Mouse (Mus musculus): ENCODE measurements around the gene Rasgef1b. TPM values are rescaled to one million over a fixed set of nuclear protein-coding genes. Genes with fewer than 3 reads are reported as not detected.

Rasgef1b gene
- total and polyA plus RNA-seq, 3 experiments, result 0.17 to 0.26 (median 0.21) TPM

GRCm38 (mm10) chr5:99370636-99371035 lies 358.2 kb downstream of the Rasgef1b start:
- no peak for TF ChIP-seq TCF12 (IDR thresholded peaks at IDR 0.05; ENCODE audit: low read depth, low read length)
- no peak for TF ChIP-seq SIN3A (IDR thresholded peaks at IDR 0.05; ENCODE audit: low read length)
- TF ChIP-seq MEF2A (IDR thresholded peaks at IDR 0.05; ENCODE audit: borderline replicate concordance, low read depth, low read length), result no peak
- TF ChIP-seq ZNF384 (IDR thresholded peaks at IDR 0.05; ENCODE audit: low read depth, low read length), result no peak
- TF ChIP-seq KAT2A (IDR thresholded peaks at IDR 0.05; ENCODE audit: insufficient replicate concordance, low read length), result no peak
- no peak for TF ChIP-seq USF2 (conservative IDR thresholded peaks at IDR 0.05; ENCODE audit: low read depth, low read length)
- no peak for TF ChIP-seq GABPA (IDR thresholded peaks at IDR 0.05; ENCODE audit: insufficient replicate concordance, low read depth, low read length)
- TF ChIP-seq E2F4 (IDR thresholded peaks at IDR 0.05; ENCODE audit: insufficient replicate concordance, low read depth, low read length), result no peak
- TF ChIP-seq BHLHE40 (IDR thresholded peaks at IDR 0.05; ENCODE audit: low read depth, low read length), result no peak
- TF ChIP-seq RCOR1 (conservative IDR thresholded peaks at IDR 0.05; ENCODE audit: low read depth, low read length), result no peak
- no peak for TF ChIP-seq HCFC1 (IDR thresholded peaks at IDR 0.05; ENCODE audit: low read depth, low read length)
- TF ChIP-seq USF1 (IDR thresholded peaks at IDR 0.05; ENCODE audit: low read depth, low read length), result no peak
- no peak for TF ChIP-seq MAFK (IDR thresholded peaks at IDR 0.05; ENCODE audit: insufficient replicate concordance, low read length)
- TF ChIP-seq POLR2AphosphoS2 (IDR thresholded peaks at IDR 0.05; ENCODE audit: low read depth, low read length), result no peak
- no peak for TF ChIP-seq EP300 (IDR thresholded peaks at IDR 0.05; ENCODE audit: low read length)
- no peak for TF ChIP-seq ETS1 (conservative IDR thresholded peaks at IDR 0.05; ENCODE audit: low read depth, low read length)
- no peak for TF ChIP-seq CTCF (conservative IDR thresholded peaks at IDR 0.05 in 1 of 2, IDR thresholded peaks at IDR 0.05 in 1 of 2; ENCODE audit: low read depth in 2 of 2, low read length in 2 of 2)
- Histone ChIP-seq H3K4me3 (replicated peaks in 1 of 3; ENCODE audit: low read depth in 2 of 3, low read length in 2 of 3, poor library complexity in 1 of 3) (no peak overlapping the region), H3K9ac (ENCODE audit: insufficient read depth, low read depth) (no peak overlapping the region), H3K9me3 (replicated peaks; ENCODE audit: low read length) (no peaks in the 10 kb centered on the region), H3K27me3 (replicated peaks) (no peaks in the 10 kb centered on the region), H3K4me1 (ENCODE audit: control insufficient read depth in 1 of 2, insufficient read depth in 2 of 2) (peaks cover 0 to 15% of the 10 kb centered on the region in 2 experiments; a peak in 2 of 4 replicates), H3K4me2 (ENCODE audit: insufficient read depth, low read depth, poor library complexity, severe bottlenecking) (no peak overlapping the region), H3K79me2 (replicated peaks; ENCODE audit: control insufficient read depth, extremely low read depth, insufficient read depth, poor library complexity, severe bottlenecking) (no peaks in the 10 kb centered on the region), H3K36me3 (replicated peaks in 1 of 2; ENCODE audit: control insufficient read depth in 1 of 2, insufficient read depth in 1 of 2, low read length in 1 of 2) (no peaks in the 10 kb centered on the region), H3K27ac (ENCODE audit: insufficient read depth, low read depth) (no peak overlapping the region)
- in situ Hi-C loops (cut with MboI; ENCODE audit: low pct_ligation_motif_present, low pct_unique_long_range_greater_than_20kb, low sequenced_read_pairs) (no loop called here), dilution Hi-C loops (cut with MboI; ENCODE audit: extremely low pct_ligation_motif_present, extremely low pct_unique_long_range_greater_than_20kb, low sequenced_read_pairs) (no loop called here)
- DNase-seq (ENCODE audit: extremely low read depth), result no peak

GRCm38 (mm10) chr5:99369256-99369655 lies 359.6 kb downstream of the Rasgef1b start:
- in situ Hi-C loops (cut with MboI; ENCODE audit: low pct_ligation_motif_present, low pct_unique_long_range_greater_than_20kb, low sequenced_read_pairs) (no loop called here), dilution Hi-C loops (cut with MboI; ENCODE audit: extremely low pct_ligation_motif_present, extremely low pct_unique_long_range_greater_than_20kb, low sequenced_read_pairs) (no loop called here)
- no peaks in the 10 kb centered on the region for H3K36me3 ChIP-seq (replicated peaks in 1 of 2; ENCODE audit: control insufficient read depth in 1 of 2, insufficient read depth in 1 of 2, low read length in 1 of 2)
- TF ChIP-seq MXI1 (IDR thresholded peaks at IDR 0.05; ENCODE audit: low read depth, low read length), result no peak
- TF ChIP-seq TBP (conservative IDR thresholded peaks at IDR 0.05; ENCODE audit: low read depth, low read length), result no peak
- no peak for TF ChIP-seq IRF4 (IDR thresholded peaks at IDR 0.05; ENCODE audit: low read depth, low read length)
- TF ChIP-seq GABPA (IDR thresholded peaks at IDR 0.05; ENCODE audit: insufficient replicate concordance, low read depth, low read length), result no peak
- no peak for TF ChIP-seq ELF1 (IDR thresholded peaks at IDR 0.05; ENCODE audit: low read depth, low read length)
- no peak for TF ChIP-seq UBTF (IDR thresholded peaks at IDR 0.05; ENCODE audit: low read depth, low read length)
- TF ChIP-seq RAD21 (IDR thresholded peaks at IDR 0.05; ENCODE audit: low read depth, low read length), result no peak
- no peak for TF ChIP-seq EP300 (IDR thresholded peaks at IDR 0.05; ENCODE audit: low read length)
- TF ChIP-seq RCOR1 (conservative IDR thresholded peaks at IDR 0.05; ENCODE audit: low read depth, low read length), result no peak
- TF ChIP-seq MEF2A (IDR thresholded peaks at IDR 0.05; ENCODE audit: borderline replicate concordance, low read depth, low read length), result no peak
- TF ChIP-seq USF2 (conservative IDR thresholded peaks at IDR 0.05; ENCODE audit: low read depth, low read length), result no peak
- no peak for TF ChIP-seq CHD2 (IDR thresholded peaks at IDR 0.05; ENCODE audit: low read length)
- no peak for TF ChIP-seq JUND (conservative IDR thresholded peaks at IDR 0.05; ENCODE audit: low read depth, low read length)
- TF ChIP-seq ZC3H11A (IDR thresholded peaks at IDR 0.05; ENCODE audit: low read depth, low read length), result no peak
- TF ChIP-seq MAX (IDR thresholded peaks at IDR 0.05; ENCODE audit: low read length), result no peak
- no peak for TF ChIP-seq MAFK (IDR thresholded peaks at IDR 0.05; ENCODE audit: insufficient replicate concordance, low read length)
- TF ChIP-seq ZMIZ1 (IDR thresholded peaks at IDR 0.05; ENCODE audit: low read depth, low read length), result no peak
- peaks cover 0 to 6% of the 10 kb centered on the region in 2 experiments; a peak in 2 of 4 replicates for H3K4me1 ChIP-seq (ENCODE audit: control insufficient read depth in 1 of 2, insufficient read depth in 2 of 2)
- no peaks in the 10 kb centered on the region for H3K9me3 ChIP-seq (replicated peaks; ENCODE audit: low read length)
- no peaks in the 10 kb centered on the region for H3K27me3 ChIP-seq (replicated peaks)
- no peak overlapping the region for H3K4me2 ChIP-seq (ENCODE audit: insufficient read depth, low read depth, poor library complexity, severe bottlenecking)
- H3K79me2 ChIP-seq (replicated peaks; ENCODE audit: control insufficient read depth, extremely low read depth, insufficient read depth, poor library complexity, severe bottlenecking), result no peaks in the 10 kb centered on the region
- no peak for DNase-seq (ENCODE audit: extremely low read depth)
- H3K9ac ChIP-seq (ENCODE audit: insufficient read depth, low read depth), result no peak overlapping the region
- no peak overlapping the region for H3K27ac ChIP-seq (ENCODE audit: insufficient read depth, low read depth)
- no peak overlapping the region for H3K4me3 ChIP-seq (replicated peaks in 1 of 3; ENCODE audit: low read depth in 2 of 3, low read length in 2 of 3, poor library complexity in 1 of 3)
